Mouse (Mus musculus) heart, adult 2 months (tissue): ENCODE results near the gene Thap4.

ENCODE experiments used
- CTCF ChIP-seq: fragments of 200-600 bp; IDR thresholded peaks from 2 replicates; pipeline ENCODE4 v1.8.1; 2022; ENCODE audit warnings: antibody characterized with exemption, mild to moderate bottlenecking, moderate library complexity
- POLR2A ChIP-seq: fragments of 200-500 bp; IDR thresholded peaks from 2 replicates; pipeline ENCODE4 v1.6.1; 2011; ENCODE audit warnings: mild to moderate bottlenecking, low read depth, low read length, control low read depth; ENCODE audit not compliant: insufficient read depth

DNA sequence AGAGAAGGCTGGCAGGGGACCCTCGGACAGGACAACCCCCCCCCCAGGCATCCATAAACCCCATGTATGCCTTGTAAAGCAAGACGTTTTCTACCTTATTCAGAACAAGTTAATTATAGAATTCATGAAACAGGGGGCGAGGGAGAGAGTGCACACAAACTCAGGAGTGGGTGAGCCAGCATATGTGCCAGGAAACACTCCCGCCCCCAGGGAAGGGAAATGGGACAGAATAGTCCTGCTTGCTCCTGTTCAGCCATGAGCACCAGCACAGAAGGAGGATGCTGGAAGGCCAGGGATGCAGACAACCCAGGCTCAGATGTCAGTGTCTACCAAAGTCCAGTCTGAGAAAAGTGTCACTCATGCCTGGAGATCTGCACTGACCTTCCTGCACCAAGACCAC, 55.5 kb downstream of the Thap4 start:
- TF ChIP-seq POLR2A: no peak
- TF ChIP-seq CTCF: no peak
